Mouse (Mus musculus): ENCODE measurements around the gene Lgi1. TPM values are rescaled to one million over a fixed set of nuclear protein-coding genes. Genes with fewer than 3 reads are reported as not detected.

Lgi1 gene
- total and polyA plus RNA-seq, 3 experiments = 0.08 to 0.38 TPM; not detected in 1

DNA sequence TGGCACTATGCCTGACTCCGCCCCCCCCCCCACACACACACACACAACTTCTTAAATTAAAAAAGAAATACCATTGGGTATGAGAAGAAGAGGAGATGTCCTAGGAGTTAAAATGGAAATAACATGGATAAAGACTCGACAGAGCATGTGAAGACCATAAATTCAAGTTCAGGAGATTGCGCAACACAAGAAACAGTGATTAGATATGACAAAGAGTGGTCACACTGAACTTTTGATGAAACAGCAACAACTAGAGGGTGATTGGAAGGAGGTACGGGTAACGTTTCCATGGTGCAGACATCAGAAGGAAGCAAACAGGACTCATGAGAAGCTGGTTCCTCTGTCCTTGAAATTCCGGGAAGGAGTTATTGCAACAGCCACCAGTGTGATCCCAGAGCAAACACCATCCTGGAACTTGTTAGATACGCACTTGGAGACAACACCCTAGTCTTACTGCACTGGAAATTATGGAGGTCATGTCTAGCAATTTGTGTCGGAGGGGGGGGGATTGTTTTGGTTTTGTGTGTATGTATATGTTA lies 22.0 kb upstream of the Lgi1 start:
- TF ChIP-seq GATA2 (IDR thresholded peaks at IDR 0.05; ENCODE audit: borderline replicate concordance, low read depth, low read length) (no peak), GATA1 (IDR thresholded peaks at IDR 0.05; ENCODE audit: borderline replicate concordance, low read length) (no peak), TAL1 (conservative IDR thresholded peaks at IDR 0.05; ENCODE audit: low read depth, low read length) (no peak), POLR2AphosphoS5 (IDR thresholded peaks at IDR 0.05; ENCODE audit: insufficient replicate concordance, low read depth, low read length) (no peak), CTCF (IDR thresholded peaks at IDR 0.05; ENCODE audit: low read depth, low read length) (no peak)
- no peaks in the 10 kb centered on the region for H3K9me3 ChIP-seq (replicated peaks)
- peaks cover 11% of the 10 kb centered on the region for H3K27me3 ChIP-seq (ENCODE audit: insufficient read depth, low read length)
- peaks cover 10% of the 10 kb centered on the region for H3K4me1 ChIP-seq (ENCODE audit: insufficient read depth, low read depth, low read length)
- H3K36me3 ChIP-seq (replicated peaks) = no peaks in the 10 kb centered on the region
- DNase-seq (ENCODE audit: low spot score) = no peak
- ATAC-seq (ENCODE audit: extremely low read depth, insufficient number of reproducible peaks, low FRiP score, poor library complexity, severe bottlenecking) = no peak
- no peak overlapping the region for H3K4me3 ChIP-seq (ENCODE audit: low read depth, low read length)

DNA sequence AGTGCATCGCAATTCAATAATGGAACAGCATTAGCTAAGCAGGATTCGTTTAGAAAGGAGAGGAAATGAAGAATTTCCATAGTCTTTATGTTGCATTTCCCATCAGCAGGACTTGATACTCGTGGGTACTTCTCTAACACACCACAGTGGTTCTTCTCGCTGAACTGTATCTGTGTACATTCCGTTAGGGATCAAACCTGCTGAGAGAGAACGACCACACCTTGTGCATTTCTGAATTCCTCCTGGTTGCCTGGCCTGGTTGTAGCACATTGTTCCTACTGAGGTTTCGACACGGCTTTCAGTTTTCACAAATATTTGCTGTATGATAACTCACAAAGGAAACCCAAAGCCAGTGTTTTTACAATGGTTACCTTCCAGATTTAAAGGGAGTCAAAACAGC lies 19.6 kb upstream of the Lgi1 start:
- peaks cover 10% of the 10 kb centered on the region for H3K27me3 ChIP-seq (ENCODE audit: insufficient read depth, low read length)
- H3K4me3 ChIP-seq (ENCODE audit: low read depth, low read length) = no peak overlapping the region
- DNase-seq (ENCODE audit: low spot score) = no peak
- TF ChIP-seq TAL1 (conservative IDR thresholded peaks at IDR 0.05; ENCODE audit: low read depth, low read length) (no peak), GATA2 (IDR thresholded peaks at IDR 0.05; ENCODE audit: borderline replicate concordance, low read depth, low read length) (no peak), POLR2AphosphoS5 (IDR thresholded peaks at IDR 0.05; ENCODE audit: insufficient replicate concordance, low read depth, low read length) (no peak), GATA1 (IDR thresholded peaks at IDR 0.05; ENCODE audit: borderline replicate concordance, low read length) (no peak), CTCF (IDR thresholded peaks at IDR 0.05; ENCODE audit: low read depth, low read length) (no peak)
- H3K9me3 ChIP-seq (replicated peaks) = no peaks in the 10 kb centered on the region
- H3K36me3 ChIP-seq (replicated peaks) = no peaks in the 10 kb centered on the region
- no peak for ATAC-seq (ENCODE audit: extremely low read depth, insufficient number of reproducible peaks, low FRiP score, poor library complexity, severe bottlenecking)
- H3K4me1 ChIP-seq (ENCODE audit: insufficient read depth, low read depth, low read length) = no peaks in the 10 kb centered on the region

DNA sequence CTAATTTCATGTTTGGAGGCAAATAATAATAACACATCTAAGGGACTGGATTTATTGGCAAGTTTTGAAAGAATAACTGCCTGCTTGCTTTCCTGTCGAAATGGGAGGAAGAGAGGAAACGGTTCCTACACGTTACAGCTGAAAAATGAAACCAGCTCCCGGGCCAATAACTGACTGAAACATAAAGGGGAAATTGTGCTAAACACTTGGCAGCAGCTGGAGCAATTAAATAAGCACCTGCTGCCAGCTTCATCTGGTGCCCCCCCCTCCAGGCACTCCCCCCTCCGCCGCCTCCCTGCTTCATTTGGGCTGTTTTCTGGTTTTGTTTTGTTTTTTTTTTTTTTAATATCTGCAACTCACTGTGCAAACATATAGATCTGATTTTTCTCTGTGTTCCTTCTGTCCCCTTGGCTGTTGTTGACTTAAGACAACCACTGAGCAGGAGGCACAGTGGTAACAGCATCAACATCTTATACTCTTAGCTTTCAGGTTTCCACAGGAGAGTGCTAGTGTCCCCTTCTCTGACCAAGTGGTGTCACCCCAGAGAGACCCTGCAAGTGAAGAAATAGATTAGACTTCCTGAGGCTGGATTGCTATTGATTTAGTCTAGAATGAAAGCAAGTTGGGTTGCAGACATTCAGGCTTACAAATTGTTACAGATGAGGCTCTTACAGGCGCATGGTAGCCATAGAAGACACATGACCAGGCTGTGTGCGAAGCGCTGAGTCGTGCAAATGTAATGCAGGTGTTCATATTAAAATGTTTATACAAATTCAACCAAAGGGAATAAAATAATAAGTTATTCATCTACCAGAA lies 18.8 kb upstream of the Lgi1 start:
- no peak for TF ChIP-seq POLR2AphosphoS5 (IDR thresholded peaks at IDR 0.05; ENCODE audit: insufficient replicate concordance, low read depth, low read length)
- TF ChIP-seq CTCF (IDR thresholded peaks at IDR 0.05; ENCODE audit: low read depth, low read length) = no peak
- TF ChIP-seq GATA2 (IDR thresholded peaks at IDR 0.05; ENCODE audit: borderline replicate concordance, low read depth, low read length) = no peak
- no peak for TF ChIP-seq GATA1 (IDR thresholded peaks at IDR 0.05; ENCODE audit: borderline replicate concordance, low read length)
- no peak for ATAC-seq (ENCODE audit: extremely low read depth, insufficient number of reproducible peaks, low FRiP score, poor library complexity, severe bottlenecking)
- no peaks in the 10 kb centered on the region for H3K36me3 ChIP-seq (replicated peaks)

DNA sequence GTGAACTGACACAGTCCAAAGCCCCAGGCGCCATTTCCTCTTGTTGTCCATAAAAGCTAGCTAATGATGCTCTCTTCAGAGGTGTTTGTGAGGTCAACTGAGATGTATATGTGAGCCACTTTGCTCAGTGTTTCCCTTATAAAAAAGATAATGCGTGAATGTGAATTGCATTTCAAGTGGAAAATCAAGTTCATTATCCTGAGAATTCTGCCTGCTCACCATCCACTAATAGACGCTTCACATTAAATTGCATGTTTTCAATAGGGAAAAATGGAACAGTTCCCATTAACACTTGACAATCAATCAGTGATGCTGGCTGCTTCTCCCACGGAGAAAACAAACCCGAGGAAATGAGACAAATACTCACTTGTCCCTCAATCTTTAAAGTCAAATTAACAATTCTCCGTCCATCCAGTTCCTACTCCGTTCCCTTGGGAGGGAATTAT lies 18.1 kb upstream of the Lgi1 start:
- H3K4me3 ChIP-seq (ENCODE audit: low read depth, low read length) = no peak overlapping the region
- no peaks in the 10 kb centered on the region for H3K9me3 ChIP-seq (replicated peaks)
- no peak for DNase-seq (ENCODE audit: low spot score)
- TF ChIP-seq POLR2AphosphoS5 (IDR thresholded peaks at IDR 0.05; ENCODE audit: insufficient replicate concordance, low read depth, low read length) = no peak
- no peak for TF ChIP-seq TAL1 (conservative IDR thresholded peaks at IDR 0.05; ENCODE audit: low read depth, low read length)
- no peak for TF ChIP-seq CTCF (IDR thresholded peaks at IDR 0.05; ENCODE audit: low read depth, low read length)
- H3K27me3 ChIP-seq (ENCODE audit: insufficient read depth, low read length) = peaks cover 8% of the 10 kb centered on the region
- ATAC-seq (ENCODE audit: extremely low read depth, insufficient number of reproducible peaks, low FRiP score, poor library complexity, severe bottlenecking) = no peak
- H3K36me3 ChIP-seq (replicated peaks) = no peaks in the 10 kb centered on the region
- no peaks in the 10 kb centered on the region for H3K4me1 ChIP-seq (ENCODE audit: insufficient read depth, low read depth, low read length)

More for the DNA sequence above, 18.8 kb upstream of the Lgi1 start:
- no peak for DNase-seq (ENCODE audit: low spot score)
- H3K4me3 ChIP-seq (ENCODE audit: low read depth, low read length) = no peak overlapping the region
- peaks cover 8% of the 10 kb centered on the region for H3K27me3 ChIP-seq (ENCODE audit: insufficient read depth, low read length)
- no peaks in the 10 kb centered on the region for H3K4me1 ChIP-seq (ENCODE audit: insufficient read depth, low read depth, low read length)
- H3K9me3 ChIP-seq (replicated peaks) = no peaks in the 10 kb centered on the region

DNA sequence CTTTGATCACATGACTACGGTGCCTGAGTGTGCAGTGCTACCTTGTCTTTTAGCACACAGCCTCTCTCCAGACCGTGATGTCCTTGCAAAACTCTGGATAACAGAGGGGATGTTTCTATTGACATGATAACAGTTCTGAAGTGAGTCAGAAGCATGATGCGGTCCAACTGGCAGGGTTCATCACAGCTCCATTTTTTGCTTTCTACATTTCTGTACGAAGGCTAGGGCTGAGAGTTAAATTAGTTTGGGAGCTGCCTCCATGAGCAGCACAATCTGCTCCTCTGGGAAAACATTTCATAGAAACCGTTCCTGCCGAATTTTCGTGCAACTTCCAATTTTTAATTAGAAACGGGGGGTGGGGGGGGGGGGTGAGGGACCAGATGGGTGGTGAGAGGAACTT lies 14.7 kb upstream of the Lgi1 start:
- H3K36me3 ChIP-seq (replicated peaks) = no peaks in the 10 kb centered on the region
- H3K4me1 ChIP-seq (ENCODE audit: insufficient read depth, low read depth, low read length) = no peaks in the 10 kb centered on the region
- DNase-seq (ENCODE audit: low spot score) (no peak), ATAC-seq (ENCODE audit: extremely low read depth, insufficient number of reproducible peaks, low FRiP score, poor library complexity, severe bottlenecking) (no peak)
- no peaks in the 10 kb centered on the region for H3K9me3 ChIP-seq (replicated peaks)
- peaks cover 13% of the 10 kb centered on the region for H3K27me3 ChIP-seq (ENCODE audit: insufficient read depth, low read length)
- TF ChIP-seq GATA2 (IDR thresholded peaks at IDR 0.05; ENCODE audit: borderline replicate concordance, low read depth, low read length) (no peak), GATA1 (IDR thresholded peaks at IDR 0.05; ENCODE audit: borderline replicate concordance, low read length) (no peak)
- H3K4me3 ChIP-seq (ENCODE audit: low read depth, low read length) = no peak overlapping the region

DNA sequence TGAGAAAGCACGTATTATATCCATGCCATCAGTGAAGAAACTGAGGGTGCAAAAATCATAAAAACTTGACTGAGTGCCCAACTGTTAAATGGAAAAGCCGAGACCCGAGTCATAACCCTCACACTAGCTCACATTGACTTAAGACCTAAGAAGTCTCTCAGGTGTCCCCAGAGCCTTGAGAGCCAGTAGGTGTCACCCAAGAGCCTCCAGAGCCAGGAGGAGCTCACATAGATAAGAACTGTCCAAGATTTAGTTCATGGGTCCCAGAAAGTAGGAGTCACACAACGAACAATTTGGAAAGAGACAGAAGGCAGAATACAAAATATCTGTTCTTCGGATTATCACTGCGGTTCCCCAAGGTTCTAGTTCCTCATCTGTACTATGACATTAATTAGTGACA lies 10.5 kb upstream of the Lgi1 start:
- no peak for ATAC-seq (ENCODE audit: extremely low read depth, insufficient number of reproducible peaks, low FRiP score, poor library complexity, severe bottlenecking)
- H3K4me3 ChIP-seq (ENCODE audit: low read depth, low read length) = no peak overlapping the region
- no peak for TF ChIP-seq GATA1 (IDR thresholded peaks at IDR 0.05; ENCODE audit: borderline replicate concordance, low read length)
- no peak for TF ChIP-seq TAL1 (conservative IDR thresholded peaks at IDR 0.05; ENCODE audit: low read depth, low read length)
- TF ChIP-seq CTCF (IDR thresholded peaks at IDR 0.05; ENCODE audit: low read depth, low read length) = no peak
- TF ChIP-seq GATA2 (IDR thresholded peaks at IDR 0.05; ENCODE audit: borderline replicate concordance, low read depth, low read length) = no peak
- no peaks in the 10 kb centered on the region for H3K4me1 ChIP-seq (ENCODE audit: insufficient read depth, low read depth, low read length)
- no peak for DNase-seq (ENCODE audit: low spot score)
- no peaks in the 10 kb centered on the region for H3K9me3 ChIP-seq (replicated peaks)
- no peaks in the 10 kb centered on the region for H3K36me3 ChIP-seq (replicated peaks)
- peaks cover 8% of the 10 kb centered on the region for H3K27me3 ChIP-seq (ENCODE audit: insufficient read depth, low read length)

All from G1E (cell line).